Mouse (Mus musculus): ENCODE measurements around the gene Slc52a3. TPM values are rescaled to one million over a fixed set of nuclear protein-coding genes. Genes with fewer than 3 reads are reported as not detected.

The Slc52a3 gene
- total and polyA plus RNA-seq, 3 experiments: 14.8 to 17.0 TPM; not detected in 1

GRCm38 (mm10) chr2:152024883-152025422, 28.6 kb downstream of the Slc52a3 start (continued):
- no peak for TF ChIP-seq GABPA (IDR thresholded peaks at IDR 0.05; ENCODE audit: low read depth, low read length)
- TF ChIP-seq POLR2A (IDR thresholded peaks at IDR 0.05; ENCODE audit: control insufficient read depth in 1 of 2, insufficient read depth in 1 of 2, low read depth in 1 of 2, low read length in 2 of 2, poor library complexity in 1 of 2): no peak
- no peak for TF ChIP-seq JUND (IDR thresholded peaks at IDR 0.05; ENCODE audit: low read depth, low read length)
- no peak for TF ChIP-seq RCOR1 (IDR thresholded peaks at IDR 0.05; ENCODE audit: low read depth, low read length)
- no peak for TF ChIP-seq SMC3 (IDR thresholded peaks at IDR 0.05; ENCODE audit: low read depth, low read length)

GRCm38 (mm10) chr2:152029252-152030082, 33.2 kb downstream of the Slc52a3 start:
- peak overlapping the region; percentile 61 for H3K9ac ChIP-seq (ENCODE audit: control insufficient read depth, low read depth, low read length, poor library complexity, severe bottlenecking)

GRCm38 (mm10) chr2:152030986-152031385, 34.7 kb downstream of the Slc52a3 start:
- no peak overlapping the region for H3K9ac ChIP-seq (ENCODE audit: control insufficient read depth, low read depth, low read length, poor library complexity, severe bottlenecking)
- H3K4me3 ChIP-seq (ENCODE audit: control insufficient read depth in 1 of 2, insufficient read depth in 1 of 2, low read depth in 2 of 2, low read length in 2 of 2): no peak overlapping the region
- 0 out of 4 replicates have a peak, but pooled peaks cover 0 to 3% of the 10 kb centered on the region in 2 experiments for H3K4me1 ChIP-seq (ENCODE audit: control insufficient read depth in 1 of 2, insufficient read depth in 2 of 2, low read length in 2 of 2)
- no peak overlapping the region for H3K27ac ChIP-seq (ENCODE audit: control insufficient read depth, low read depth, low read length)
- no peak for TF ChIP-seq BHLHE40 (IDR thresholded peaks at IDR 0.05; ENCODE audit: borderline replicate concordance, low read depth, low read length)
- no peak for TF ChIP-seq POLR2A (IDR thresholded peaks at IDR 0.05; ENCODE audit: control insufficient read depth in 1 of 2, insufficient read depth in 1 of 2, low read depth in 1 of 2, low read length in 2 of 2, poor library complexity in 1 of 2)
- peaks cover 0 to 3% of the 10 kb centered on the region in 2 experiments; a peak in 2 of 4 replicates for H3K27me3 ChIP-seq (ENCODE audit: control insufficient read depth in 1 of 2, insufficient read depth in 2 of 2, low read length in 2 of 2)
- H3K79me2 ChIP-seq (ENCODE audit: control insufficient read depth, insufficient read depth, low read length, poor library complexity): no peaks in the 10 kb centered on the region
- no peaks in the 10 kb centered on the region for H3K36me3 ChIP-seq (ENCODE audit: control insufficient read depth in 1 of 2, insufficient read depth in 2 of 2, low read length in 2 of 2)
- peak; percentile 28 for DNase-seq (ENCODE audit: low read depth, low spot score)
- H3K9me3 ChIP-seq (replicated peaks; ENCODE audit: insufficient read depth, low read length): no peaks in the 10 kb centered on the region

More at GRCm38 (mm10) chr2:152029252-152030082, 33.2 kb downstream of the Slc52a3 start:
- Histone ChIP-seq H3K4me1 (ENCODE audit: control insufficient read depth in 1 of 2, insufficient read depth in 2 of 2, low read length in 2 of 2) (0 out of 4 replicates have a peak, but pooled peaks cover 0 to 3% of the 10 kb centered on the region in 2 experiments), H3K79me2 (ENCODE audit: control insufficient read depth, insufficient read depth, low read length, poor library complexity) (no peaks in the 10 kb centered on the region), H3K27ac (ENCODE audit: control insufficient read depth, low read depth, low read length) (no peak overlapping the region), H3K9me3 (replicated peaks; ENCODE audit: insufficient read depth, low read length) (no peaks in the 10 kb centered on the region), H3K4me3 (ENCODE audit: control insufficient read depth in 1 of 2, insufficient read depth in 1 of 2, low read depth in 2 of 2, low read length in 2 of 2) (peak overlapping the region; percentile 41 to 49; a peak in 3 of 4 replicates), H3K36me3 (ENCODE audit: control insufficient read depth in 1 of 2, insufficient read depth in 2 of 2, low read length in 2 of 2) (no peaks in the 10 kb centered on the region), H3K27me3 (ENCODE audit: control insufficient read depth in 1 of 2, insufficient read depth in 2 of 2, low read length in 2 of 2) (peaks cover 0 to 3% of the 10 kb centered on the region in 2 experiments; a peak in 1 of 4 replicates)
- peak; percentile 71 for TF ChIP-seq SMC3 (IDR thresholded peaks at IDR 0.05; ENCODE audit: low read depth, low read length)
- no peak for TF ChIP-seq ZKSCAN1 (IDR thresholded peaks at IDR 0.05; ENCODE audit: low read depth, low read length)
- TF ChIP-seq POLR2A (IDR thresholded peaks at IDR 0.05; ENCODE audit: control insufficient read depth in 1 of 2, insufficient read depth in 1 of 2, low read depth in 1 of 2, low read length in 2 of 2, poor library complexity in 1 of 2): 0 out of 4 replicates have a peak, but pooled peaks of 1 of the 2 experiments have one; percentile 32
- TF ChIP-seq CTCF (IDR thresholded peaks at IDR 0.05 in 2 of 3, conservative IDR thresholded peaks at IDR 0.05 in 1 of 3; ENCODE audit: control insufficient read depth in 1 of 3, insufficient read depth in 1 of 3, low read depth in 2 of 3, low read length in 3 of 3, poor library complexity in 1 of 3, severe bottlenecking in 1 of 3): peak; percentile 63 to 99 (median 86)
- peak; percentile 32; the same call in 1 of the 2 replicates for TF ChIP-seq HCFC1 (IDR thresholded peaks at IDR 0.05; ENCODE audit: low read depth, low read length)
- TF ChIP-seq RAD21 (IDR thresholded peaks at IDR 0.05; ENCODE audit: low read depth, low read length): peak; percentile 74
- no peak for TF ChIP-seq GATA1 (IDR thresholded peaks at IDR 0.05; ENCODE audit: low read depth, low read length)
- TF ChIP-seq CHD1 (IDR thresholded peaks at IDR 0.05; ENCODE audit: low read depth, low read length): no peak
- TF ChIP-seq MYB (IDR thresholded peaks at IDR 0.05; ENCODE audit: low read depth, low read length): no peak
- TF ChIP-seq MAZ (IDR thresholded peaks at IDR 0.05; ENCODE audit: low read depth, low read length): 0 out of 2 replicates have a peak, but pooled peaks have one; percentile 61
- TF ChIP-seq ZC3H11A (IDR thresholded peaks at IDR 0.05; ENCODE audit: low read depth, low read length): peak; percentile 53
- TF ChIP-seq RCOR1 (IDR thresholded peaks at IDR 0.05; ENCODE audit: low read depth, low read length): no peak
- peak; percentile 95 for DNase-seq (ENCODE audit: low read depth, low spot score)
